Mouse (Mus musculus) MN1 (cell line): ENCODE results near the gene Gdpgp1.
A peak's percentile ranks its signal among the peaks of the same experiment; 100 is the strongest.

Experiments used
- DNase-seq: peaks from one replicate; pipeline ENCODE4 v3.0.0-alpha.2; 2016; ENCODE audit warnings: low spot score

Gdpgp1 gene

DNA sequence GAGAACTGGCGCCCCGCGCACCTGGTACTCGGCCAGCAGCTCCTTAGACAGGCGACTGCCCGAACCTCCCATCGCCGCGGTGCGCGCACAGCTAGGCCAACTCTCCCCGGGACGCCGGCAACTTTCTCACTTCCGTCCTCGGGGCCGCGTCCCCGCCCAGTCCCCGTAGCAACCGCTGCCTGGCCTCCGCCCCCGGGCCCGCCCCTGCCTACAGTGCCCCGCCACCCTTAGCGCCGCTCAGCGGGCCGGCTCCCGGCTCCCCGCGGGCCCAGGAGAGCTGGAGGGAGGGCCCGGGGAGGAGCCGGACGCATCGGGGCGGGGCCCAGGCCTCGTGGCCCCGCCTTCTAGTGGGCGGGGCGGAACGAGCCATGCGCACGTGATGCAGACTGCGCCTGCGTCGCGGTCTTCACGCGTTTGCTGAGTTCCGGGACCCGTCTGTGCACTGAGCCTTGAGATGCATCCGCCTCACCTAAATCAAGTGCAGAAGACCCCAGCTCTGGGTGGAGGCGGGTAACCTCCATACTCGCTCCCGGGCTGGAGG, at the start of gene Gdpgp1, which contains the start of gene Cib1:
Gene Gdpgp1 (plus strand): TSS at position 377 of the 541 bp plus-strand sequence.
Gene Cib1 (minus strand): TSS at position 325 of the 541 bp plus-strand sequence.
- DNase-seq, result peak; percentile 98

DNA sequence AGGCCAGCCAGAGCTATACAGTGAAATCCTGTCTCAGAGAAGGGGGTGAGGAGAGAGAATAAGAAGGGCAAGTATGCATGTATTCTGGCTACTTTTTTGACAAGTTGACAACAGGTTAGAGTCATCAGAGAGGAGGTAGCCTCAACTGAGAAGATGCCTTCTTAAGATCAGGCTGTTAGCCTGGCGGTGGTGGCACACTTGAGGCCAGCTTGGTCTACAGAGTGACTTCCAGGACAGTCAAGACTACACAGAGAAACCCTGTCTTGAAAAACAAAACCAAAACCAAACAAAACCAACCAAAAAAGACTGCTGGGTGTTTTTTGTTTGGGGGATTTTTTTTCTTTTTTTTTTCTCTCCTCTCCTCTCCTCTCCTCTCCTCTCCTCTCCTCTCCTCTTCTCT, 49.2 kb upstream of the Gdpgp1 start:
- DNase-seq, result no peak

DNA sequence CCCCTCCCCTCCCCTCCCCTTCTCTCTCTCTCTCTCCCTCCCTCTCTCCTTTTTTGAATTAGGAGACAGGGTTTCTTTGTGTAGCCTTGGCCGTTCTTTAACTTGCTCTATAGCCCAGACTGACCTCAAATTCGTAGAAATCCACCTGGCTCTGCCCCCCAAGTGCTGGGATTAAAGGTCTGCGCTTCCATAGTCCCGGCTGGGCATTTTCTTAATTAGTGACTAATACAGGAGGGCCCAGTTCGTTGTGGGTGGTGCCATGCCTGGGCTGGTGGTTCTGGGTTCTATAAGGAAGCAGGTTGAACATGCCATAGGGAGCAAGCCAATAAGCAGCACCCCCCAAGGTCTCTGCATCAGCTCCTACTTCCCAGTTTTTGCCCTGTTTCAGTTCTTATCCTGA, 48.7 kb upstream of the Gdpgp1 start:
- DNase-seq, result no peak

DNA sequence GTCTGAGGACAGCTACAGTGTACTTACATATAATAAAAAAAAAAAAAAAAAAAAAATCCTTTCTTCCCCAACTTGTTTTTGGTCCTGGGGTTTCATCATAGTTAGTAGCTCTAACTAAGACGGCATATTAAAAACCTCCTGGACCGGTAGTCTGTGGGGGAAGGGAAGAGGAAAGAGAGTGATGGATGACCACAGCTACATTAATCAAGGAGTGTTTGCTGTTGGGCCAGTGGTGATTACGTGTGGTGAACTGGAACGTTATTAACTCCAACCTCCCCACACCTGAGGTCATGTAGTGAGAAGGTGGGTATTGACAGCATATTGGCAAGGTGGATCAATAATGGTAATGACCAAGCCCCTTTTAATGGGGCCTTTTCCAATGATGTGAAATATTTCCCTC, 48.1 kb upstream of the Gdpgp1 start:
- no peak for DNase-seq

GRCm38 (mm10) chr7:80184968-80185367, 47.7 kb upstream of the Gdpgp1 start:
- DNase-seq, result no peak

DNA sequence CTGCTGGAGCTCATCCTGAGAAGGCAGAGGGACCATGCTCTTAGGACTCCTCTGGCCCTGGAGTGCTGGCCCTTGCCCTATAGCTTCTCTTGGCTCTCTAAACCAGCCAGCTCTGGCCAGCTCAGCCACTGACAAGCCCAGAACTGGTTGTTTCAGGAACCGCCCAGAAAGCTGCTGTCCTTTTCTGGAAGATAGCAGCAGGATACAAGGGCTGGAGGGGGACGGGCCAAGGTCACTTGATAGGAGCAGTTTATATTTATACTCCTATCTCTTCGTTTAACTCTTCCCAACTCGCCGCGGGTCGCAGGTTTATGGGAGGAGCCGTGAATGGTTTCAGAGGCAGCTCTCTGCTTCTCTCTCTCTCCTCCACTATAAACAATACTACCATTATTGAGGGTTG, 46.6 kb upstream of the Gdpgp1 start:
- peak; percentile 58 for DNase-seq

GRCm38 (mm10) chr7:80186531-80187296, 46.0 kb upstream of the Gdpgp1 start, which contains the start of gene Sema4b:
Gene Sema4b, plus strand, starts transcription at chr7:80186841.
- peak; percentile 94 for DNase-seq

DNA sequence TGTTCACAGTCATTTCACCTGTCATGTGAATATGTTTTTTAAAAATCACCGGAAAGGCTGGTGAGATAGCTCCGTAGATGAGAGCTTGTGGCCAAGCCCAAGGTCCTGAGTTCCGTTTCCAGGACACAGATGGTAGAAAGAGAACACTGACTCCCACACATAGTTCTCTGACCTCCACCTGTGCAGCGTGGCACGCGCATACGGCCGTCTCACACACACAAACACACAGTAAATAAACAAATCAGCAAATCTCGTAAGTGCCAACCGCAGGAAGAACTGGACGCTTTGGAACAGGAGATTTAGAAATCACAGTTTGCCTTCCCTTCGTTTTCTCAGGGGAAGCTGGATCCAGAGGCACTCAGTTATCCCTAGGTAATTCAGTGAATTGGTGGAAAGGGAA, 45.2 kb upstream of the Gdpgp1 start:
- no peak for DNase-seq

DNA sequence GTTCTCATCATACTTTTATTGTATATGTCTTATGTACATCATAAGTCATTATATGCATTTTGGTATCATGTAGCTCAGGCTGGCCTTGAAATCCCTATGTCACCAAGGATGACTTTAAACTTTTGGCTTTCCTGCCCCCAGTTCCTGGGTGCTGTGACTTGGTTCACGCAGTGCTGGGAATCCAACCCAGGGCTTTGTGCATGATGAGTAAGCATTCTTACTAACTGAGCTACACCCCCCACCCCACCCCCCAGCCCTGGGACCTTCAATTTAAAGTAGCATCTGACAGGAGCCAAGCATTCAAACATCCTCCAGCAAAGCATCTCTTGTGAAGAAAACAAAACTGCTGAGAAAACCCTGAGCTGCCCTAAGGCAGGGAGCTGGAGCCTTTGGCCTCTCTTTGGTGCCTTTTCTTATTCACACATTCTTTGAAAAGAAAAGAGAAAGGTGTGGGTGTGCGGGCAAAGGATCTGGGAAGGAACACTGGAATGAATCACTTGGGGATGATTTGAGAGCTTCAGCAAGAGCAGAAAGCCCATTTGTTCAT, 44.0 kb upstream of the Gdpgp1 start:
- DNase-seq, result no peak

DNA sequence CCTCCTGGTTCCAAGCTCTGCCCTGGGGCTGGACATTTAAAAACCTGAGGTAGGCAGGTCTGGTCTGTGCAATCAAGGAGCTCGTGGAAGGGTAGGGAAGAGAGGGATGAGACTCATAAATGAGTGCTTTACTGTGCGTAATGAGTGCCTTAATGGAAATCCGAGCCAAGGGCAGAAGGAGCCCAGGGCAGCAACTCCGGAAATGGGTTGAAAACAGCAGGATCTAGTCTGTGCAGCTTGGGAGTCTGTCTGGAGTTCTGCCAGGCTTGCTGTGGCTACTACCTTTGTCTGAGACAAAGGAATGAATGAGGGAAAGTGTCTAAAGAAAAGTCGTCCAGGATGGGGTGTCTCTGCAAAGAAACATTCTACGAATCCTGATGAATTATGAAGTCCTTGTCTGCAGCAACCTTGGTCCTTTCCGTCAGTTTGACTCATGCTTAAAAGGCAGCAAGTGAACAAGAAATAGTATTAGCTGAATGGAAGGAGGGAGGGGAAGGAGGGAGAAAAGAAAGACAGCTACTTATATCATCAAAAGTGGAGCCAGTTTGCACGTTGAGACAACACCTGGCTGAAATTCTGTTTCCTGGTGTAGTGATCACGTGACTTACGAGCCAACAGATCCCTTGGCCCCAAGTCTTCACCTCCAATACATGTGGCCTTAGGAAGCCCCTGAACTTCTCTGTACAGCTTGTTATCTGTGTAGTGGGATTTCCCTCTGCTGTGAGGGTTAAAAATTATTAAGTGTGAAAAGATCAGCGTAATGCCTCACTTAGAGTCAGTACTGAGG, 43.3 kb upstream of the Gdpgp1 start:
- DNase-seq, result no peak

DNA sequence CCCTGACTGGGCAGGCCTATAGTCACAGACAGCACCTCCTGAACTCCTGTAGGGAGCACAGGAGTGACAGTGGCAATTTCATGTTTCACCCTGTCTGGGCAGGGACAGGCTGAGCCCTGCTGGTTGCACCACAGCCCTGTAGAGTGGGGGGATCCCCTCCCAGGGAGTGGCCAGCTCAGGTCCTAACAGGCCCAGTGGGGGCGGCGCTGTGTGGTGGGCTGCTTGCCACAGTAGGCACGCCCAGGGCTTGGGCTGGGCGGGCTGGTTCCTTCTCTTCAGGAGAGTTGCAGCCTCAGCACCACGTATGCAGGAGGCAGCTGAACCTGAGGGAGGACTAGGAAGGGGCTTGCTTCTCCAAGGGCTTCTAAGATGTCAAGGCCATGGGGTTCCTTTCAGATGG, 41.2 kb upstream of the Gdpgp1 start:
- peak; percentile 56 for DNase-seq

GRCm38 (mm10) chr7:80192226-80193061, 40.2 kb upstream of the Gdpgp1 start:
- DNase-seq, result peak; percentile 83

- no peak for DNase-seq
Measured at GRCm38 (mm10) chr7:80193941-80194739, 38.5 kb upstream of the Gdpgp1 start.

GRCm38 (mm10) chr7:80195146-80195545, 37.5 kb upstream of the Gdpgp1 start:
- DNase-seq, result no peak

GRCm38 (mm10) chr7:80195576-80196263, 36.9 kb upstream of the Gdpgp1 start:
- DNase-seq, result no peak

DNA sequence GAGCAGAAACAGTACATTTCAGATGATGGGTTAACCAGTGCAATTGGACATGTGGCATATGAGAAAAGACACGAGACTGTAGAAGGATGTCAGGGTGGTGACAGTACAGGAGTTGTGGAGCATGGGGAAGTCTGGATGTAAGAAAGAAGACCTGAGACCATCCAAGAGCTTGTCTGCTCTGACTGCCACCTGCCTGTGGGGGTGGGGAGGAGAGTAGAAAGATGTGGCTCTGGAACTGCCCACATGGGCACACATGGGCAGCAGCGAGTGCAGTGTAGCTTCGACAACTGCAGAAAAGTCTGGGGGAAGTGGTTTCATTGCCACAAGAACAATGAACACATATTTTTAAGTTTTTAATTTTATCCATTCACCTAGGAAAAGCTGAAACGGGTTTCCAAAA, 35.3 kb upstream of the Gdpgp1 start:
- peak; percentile 45 for DNase-seq

GRCm38 (mm10) chr7:80197941-80198778, 34.5 kb upstream of the Gdpgp1 start:
- DNase-seq, result peak; percentile 89

DNA sequence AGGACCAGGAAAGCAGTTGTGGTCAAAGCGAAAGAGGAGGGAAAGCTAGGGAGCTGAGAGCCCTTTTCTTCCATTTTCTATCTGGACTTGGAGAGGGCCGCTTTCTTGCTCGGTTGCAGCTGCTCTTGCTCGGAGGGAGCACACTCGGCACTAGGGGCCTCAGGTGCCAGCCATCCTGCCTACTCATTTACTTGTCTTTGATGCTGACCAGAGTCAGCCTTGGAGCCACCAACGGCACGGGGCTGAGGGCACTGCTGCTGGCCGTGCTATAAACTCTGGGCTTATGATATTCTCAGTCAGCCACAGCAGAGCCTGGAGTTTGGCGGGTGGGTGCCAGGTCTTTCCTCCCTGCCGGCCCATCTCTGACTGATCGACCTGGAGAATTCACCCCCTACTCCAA, 33.8 kb upstream of the Gdpgp1 start:
- DNase-seq, result peak; percentile 51

- DNase-seq, result no peak
Measured at GRCm38 (mm10) chr7:80199286-80199685, 33.4 kb upstream of the Gdpgp1 start.
